Mouse (Mus musculus) cerebellum, adult (tissue): ENCODE data around the gene Cfap126.

Experiments used
- ATAC-seq: cut with Nextera tagmentation; 2 replicates; pipeline ENCODE4 v1.9.2; 2017; ENCODE audit warnings: mild to moderate bottlenecking, moderate library complexity, mixed read lengths; ENCODE audit not compliant: insufficient number of reproducible peaks, low FRiP score, low TSS enrichment

Gene Cfap126

DNA sequence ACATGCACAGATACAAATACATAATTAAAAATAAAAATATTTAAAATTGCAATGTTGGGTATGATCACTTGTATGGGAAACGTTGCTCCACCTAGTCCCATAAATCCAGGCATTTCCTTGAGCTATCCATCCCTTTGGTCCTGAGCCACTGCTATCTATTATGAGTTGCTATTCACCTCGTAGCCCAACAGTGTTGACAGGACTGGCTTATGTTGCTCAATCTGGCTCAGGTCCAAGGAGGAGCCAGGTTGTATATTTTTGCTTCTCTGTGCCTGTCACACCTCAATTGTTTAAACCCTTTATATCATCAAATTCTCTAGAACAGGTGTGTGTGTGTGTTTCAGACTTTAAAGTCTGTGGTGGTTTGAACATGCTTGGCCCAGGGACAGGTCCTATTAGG, 23.0 kb upstream of the Cfap126 start:
- ATAC-seq, result no peak

- no peak for ATAC-seq
Observed at GRCm38 (mm10) chr1:171094424-171094823, 19.3 kb upstream of the Cfap126 start.

- ATAC-seq, result no peak
Observed at GRCm38 (mm10) chr1:171096110-171096964, 17.4 kb upstream of the Cfap126 start.

DNA sequence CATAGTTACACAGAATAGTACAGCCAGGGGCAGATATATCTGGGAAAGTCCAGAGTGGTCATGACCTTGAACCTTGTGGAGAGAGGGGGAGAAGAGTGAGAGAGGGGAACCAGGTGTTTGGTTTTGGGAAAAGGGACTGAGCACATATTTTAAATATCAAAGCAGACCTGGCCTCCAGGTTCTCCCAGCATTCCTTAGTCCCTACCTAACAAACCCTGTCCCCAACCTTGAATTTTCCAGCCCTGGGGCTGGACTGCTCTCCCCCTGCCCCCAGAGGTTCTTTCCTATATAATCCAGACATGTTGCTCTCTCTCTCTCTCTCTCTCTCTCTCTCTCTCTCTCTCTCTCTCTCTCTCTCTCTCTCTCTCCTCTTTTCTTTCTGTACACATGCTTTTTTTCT, 16.6 kb upstream of the Cfap126 start:
- ATAC-seq, result no peak

GRCm38 (mm10) chr1:171097612-171098011, 16.1 kb upstream of the Cfap126 start:
- no peak for ATAC-seq

DNA sequence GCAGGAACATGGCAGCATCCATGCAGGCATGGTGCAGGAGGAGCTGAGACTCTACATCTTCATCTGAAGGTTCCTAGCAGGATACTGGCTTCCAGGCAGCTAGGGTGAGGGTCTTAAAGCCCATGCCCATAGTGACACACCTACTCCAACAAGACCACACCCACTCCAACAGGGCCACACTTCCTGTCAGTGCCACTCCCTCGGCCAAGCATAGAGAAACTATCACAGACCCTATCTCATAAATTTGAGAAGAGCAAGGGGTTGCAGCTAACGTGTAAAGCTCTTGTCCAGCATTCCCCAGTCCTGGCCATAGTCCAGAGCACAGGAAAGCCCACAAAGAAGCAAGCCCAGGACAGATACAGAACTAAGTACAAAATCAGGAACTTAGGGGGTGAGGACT, 12.7 kb upstream of the Cfap126 start:
- ATAC-seq, result no peak

- peak; percentile 86 for ATAC-seq
Observed at GRCm38 (mm10) chr1:171101733-171102546, 11.8 kb upstream of the Cfap126 start.

DNA sequence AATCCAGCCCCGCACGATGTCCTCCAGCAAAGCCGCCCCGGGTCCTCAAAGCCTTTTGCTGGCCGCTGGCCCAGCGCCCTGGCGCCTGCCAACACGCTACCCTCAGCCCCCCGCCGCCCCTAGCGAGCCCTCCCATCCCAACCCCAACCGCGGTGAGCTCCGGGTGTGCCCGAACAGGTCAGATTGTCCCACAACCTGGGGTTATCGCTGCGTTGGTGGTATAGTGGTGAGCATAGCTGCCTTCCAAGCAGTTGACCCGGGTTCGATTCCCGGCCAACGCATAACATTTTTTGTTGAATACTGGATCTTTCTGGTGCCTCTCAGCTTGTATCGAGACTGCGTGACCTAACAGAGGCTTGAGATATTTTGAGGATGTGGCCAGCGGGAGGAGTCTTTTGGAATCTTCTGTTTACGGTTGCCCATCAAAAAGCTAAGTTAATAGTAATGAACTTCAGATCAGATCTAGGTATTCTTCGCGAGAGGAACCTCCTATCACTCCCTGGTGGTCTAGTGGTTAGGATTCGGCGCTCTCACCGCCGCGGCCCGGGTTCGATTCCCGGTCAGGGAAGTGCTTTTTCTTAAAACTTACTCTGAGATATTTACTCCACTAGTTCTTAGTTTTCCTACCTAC, 11.1 kb upstream of the Cfap126 start:
- ATAC-seq, result peak; percentile 83

DNA sequence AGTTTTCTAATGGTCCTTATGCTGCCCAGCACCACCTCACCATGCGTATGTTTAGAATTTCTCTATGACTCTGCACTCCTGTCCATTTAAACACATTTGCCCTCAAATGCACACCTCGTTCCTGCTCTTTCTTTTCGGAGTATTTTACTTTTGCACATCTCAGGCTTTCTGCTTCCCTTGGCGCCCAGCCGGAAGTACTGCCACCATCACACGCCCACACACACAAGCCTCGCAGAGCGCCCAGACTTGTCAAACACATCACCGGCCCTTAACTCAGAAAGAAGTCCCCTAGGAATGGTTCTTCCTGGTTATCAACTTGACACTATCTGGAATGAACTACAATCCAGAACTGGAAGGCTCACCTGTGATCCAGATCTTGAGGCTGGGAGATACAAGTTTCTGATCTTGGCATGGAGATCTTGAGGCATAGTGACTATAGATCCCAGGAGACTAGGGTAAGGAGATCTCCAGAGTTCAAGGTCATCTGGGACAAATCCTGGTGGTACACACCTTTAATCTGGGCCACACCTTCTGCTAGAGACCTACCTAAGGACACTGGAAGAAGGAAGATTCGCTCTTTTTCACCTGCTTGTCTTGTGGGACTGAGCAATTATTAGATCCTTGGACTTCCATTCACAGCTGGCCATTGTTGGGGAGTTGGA, 10.4 kb upstream of the Cfap126 start:
- ATAC-seq, result no peak

DNA sequence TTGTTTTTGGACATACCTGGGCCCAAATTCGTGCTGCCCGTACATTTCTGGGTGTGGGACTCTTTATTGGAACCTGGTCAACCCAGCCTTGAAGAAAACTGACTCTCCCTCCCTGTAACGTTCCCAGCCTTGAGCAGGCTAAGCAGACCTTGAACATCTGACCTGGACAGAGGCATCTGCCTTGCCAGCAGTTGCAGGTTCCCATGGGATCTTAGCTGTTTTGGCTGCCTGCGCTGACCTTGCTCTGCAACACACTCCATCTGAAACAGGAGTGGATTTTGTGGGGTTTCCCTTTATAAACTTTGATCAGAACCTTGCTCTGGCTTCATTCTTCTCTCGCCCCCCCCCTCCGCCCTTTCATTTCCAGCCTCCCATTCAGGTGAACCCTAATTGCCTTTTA, 8.5 kb upstream of the Cfap126 start:
- no peak for ATAC-seq

- no peak for ATAC-seq
Observed at GRCm38 (mm10) chr1:171109620-171110019, 4.1 kb upstream of the Cfap126 start.

DNA sequence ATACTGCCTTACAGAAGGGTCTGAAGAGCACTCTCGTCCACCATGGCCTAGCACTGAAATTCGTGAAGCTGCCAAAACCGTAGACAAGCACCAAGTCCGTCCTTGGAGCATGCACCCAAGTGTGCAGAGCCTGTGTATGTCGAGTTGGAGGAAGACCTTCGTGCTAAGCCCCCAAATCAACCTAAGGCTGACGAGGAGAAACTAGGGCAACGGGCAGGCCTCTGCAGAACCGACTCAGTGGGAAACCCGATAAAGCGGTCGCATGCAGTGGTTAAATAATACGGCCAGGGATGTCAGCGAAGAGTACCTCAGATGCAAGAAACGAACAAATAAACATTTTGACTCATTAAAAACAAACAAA, 3.1 kb upstream of the Cfap126 start:
- peak; percentile 33; the same call in 1 of the 2 replicates for ATAC-seq

DNA sequence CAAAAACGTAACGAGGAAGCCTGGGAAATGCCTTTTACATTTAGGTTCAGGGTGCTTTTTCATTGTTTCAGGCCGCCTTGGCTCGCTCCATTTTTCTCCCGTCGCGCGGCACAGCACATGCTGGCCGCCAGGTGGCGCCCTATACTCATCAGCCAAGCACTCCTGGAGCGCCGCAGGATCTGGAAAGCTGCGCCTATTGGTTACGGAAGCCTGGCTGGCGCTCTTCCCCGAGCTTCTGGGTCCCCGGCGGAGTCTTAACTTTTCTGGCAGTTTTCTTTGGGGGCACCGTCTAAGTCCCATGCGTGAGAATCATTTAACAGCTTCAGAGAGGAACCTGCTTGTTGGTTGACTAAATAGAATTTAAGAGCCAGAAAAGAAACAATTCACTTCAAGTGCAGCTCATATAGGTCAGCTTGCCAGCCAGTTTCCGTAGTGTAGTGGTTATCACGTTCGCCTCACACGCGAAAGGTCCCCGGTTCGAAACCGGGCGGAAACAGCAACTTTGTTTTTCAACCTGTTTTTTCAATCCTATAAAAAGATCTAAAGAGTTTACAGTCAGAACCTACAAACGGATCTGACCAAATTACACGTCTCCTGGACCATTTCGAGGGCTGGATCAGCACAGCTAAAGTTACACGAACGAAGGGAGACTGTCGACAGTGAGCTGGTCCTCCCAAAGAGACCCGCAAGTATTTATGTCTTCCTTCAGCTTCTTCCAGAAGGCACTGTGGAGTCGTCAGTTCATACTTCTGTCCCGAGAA, 2.5 kb upstream of the Cfap126 start:
- peak; percentile 59 for ATAC-seq

- no peak for ATAC-seq
Observed at GRCm38 (mm10) chr1:171111781-171112575, 1.7 kb upstream of the Cfap126 start.

GRCm38 (mm10) chr1:171112986-171113385, 732 bp upstream of the Cfap126 start:
- ATAC-seq, result no peak

GRCm38 (mm10) chr1:171116280-171116679, 2.6 kb downstream of the Cfap126 start:
- no peak for ATAC-seq

DNA sequence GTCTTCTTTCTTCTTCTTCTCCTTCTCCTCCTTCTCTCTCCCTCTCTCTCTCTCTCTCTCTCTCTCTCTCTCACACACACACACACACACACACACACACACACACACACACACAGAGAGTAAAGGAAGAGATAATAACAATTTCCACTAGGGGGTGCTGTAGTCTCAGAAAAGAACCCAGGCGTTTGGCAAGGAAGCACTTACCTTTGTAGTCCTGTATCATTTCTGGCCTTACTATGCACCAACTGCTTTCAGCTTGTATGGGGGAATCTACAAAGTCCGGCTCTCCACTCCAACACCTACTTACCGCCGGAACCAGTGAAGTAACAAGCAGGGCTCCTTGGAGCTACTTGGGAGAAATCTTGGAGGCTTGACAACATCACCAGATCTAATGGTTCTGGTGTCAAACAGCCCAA, 4.6 kb downstream of the Cfap126 start:
- no peak for ATAC-seq

- no peak for ATAC-seq
Observed at GRCm38 (mm10) chr1:171118996-171119395, 5.3 kb downstream of the Cfap126 start.

DNA sequence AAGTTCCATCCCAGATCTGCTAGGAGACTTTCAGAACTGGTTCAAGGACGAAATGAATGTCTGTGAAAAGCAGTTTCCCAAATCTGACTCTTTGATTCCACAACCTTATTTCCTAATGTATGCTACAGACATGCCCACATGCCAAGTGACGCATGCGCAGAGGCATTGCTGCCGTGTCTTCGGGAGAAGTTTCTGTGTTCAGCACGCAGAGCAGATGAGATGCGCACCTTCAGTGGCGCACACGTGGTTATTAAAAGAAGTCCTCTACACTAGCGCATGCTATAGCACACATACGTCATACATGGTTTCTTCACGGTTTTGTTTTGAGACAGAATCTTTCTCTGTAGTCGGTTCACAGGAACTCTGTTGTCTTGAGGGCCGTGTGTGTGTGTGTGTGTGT, 5.7 kb downstream of the Cfap126 start:
- no peak for ATAC-seq
